Mouse (Mus musculus): ENCODE results near the gene Osbpl8. TPM values are rescaled to one million over a fixed set of nuclear protein-coding genes. Genes with fewer than 3 reads are reported as not detected.

The Osbpl8 gene
- polyA plus RNA-seq, 1 experiment from 2014 or later: 20.7 TPM

GRCm38 (mm10) chr10:111271687-111272086 lies 107.1 kb downstream of the Osbpl8 start:
- Histone ChIP-seq H3K4me3 (no peak overlapping the region), H3K36me3 (peaks cover 38% of the 10 kb centered on the region), H3K4me2 (replicated peaks) (no peak overlapping the region), H3K27ac (no peak overlapping the region), H3K4me1 (peaks cover 8% of the 10 kb centered on the region; the same call in 1 of the 2 replicates), H3K27me3 (replicated peaks) (no peaks in the 10 kb centered on the region), H3K9ac (no peak overlapping the region), H3K9me3 (no peaks in the 10 kb centered on the region)
- no peak for ATAC-seq (ENCODE audit: low FRiP score, low read depth)
- 89% methylated on average over 15 of the region's 15 CpGs for WGBS

- WGBS: 82% methylated on average over 11 of the region's 11 CpGs
- Histone ChIP-seq H3K9ac (no peak overlapping the region), H3K27me3 (replicated peaks) (no peaks in the 10 kb centered on the region), H3K4me2 (replicated peaks) (no peak overlapping the region), H3K36me3 (peaks cover 39% of the 10 kb centered on the region), H3K9me3 (no peaks in the 10 kb centered on the region), H3K27ac (no peak overlapping the region), H3K4me3 (no peak overlapping the region), H3K4me1 (peaks cover 8% of the 10 kb centered on the region; the same call in 1 of the 2 replicates)
- ATAC-seq (ENCODE audit: low FRiP score, low read depth): no peak
Observed at GRCm38 (mm10) chr10:111272905-111273304, 108.4 kb downstream of the Osbpl8 start.

- 20% methylated on average over 5 of the region's 5 CpGs for WGBS
- Histone ChIP-seq H3K4me3 (no peak overlapping the region), H3K27ac (no peak overlapping the region), H3K27me3 (replicated peaks) (no peaks in the 10 kb centered on the region), H3K9ac (no peak overlapping the region), H3K9me3 (no peaks in the 10 kb centered on the region), H3K4me2 (replicated peaks) (no peak overlapping the region), H3K4me1 (peaks cover 8% of the 10 kb centered on the region; the same call in 1 of the 2 replicates), H3K36me3 (peaks cover 39% of the 10 kb centered on the region)
- peak; percentile 91 for ATAC-seq (ENCODE audit: low FRiP score, low read depth)
Observed at GRCm38 (mm10) chr10:111273463-111274088, 109.0 kb downstream of the Osbpl8 start.

- H3K4me1 ChIP-seq: peaks cover 8% of the 10 kb centered on the region; the same call in 1 of the 2 replicates
- H3K9ac ChIP-seq: no peak overlapping the region
- no peaks in the 10 kb centered on the region for H3K9me3 ChIP-seq
- H3K27ac ChIP-seq: no peak overlapping the region
- peaks cover 31% of the 10 kb centered on the region for H3K36me3 ChIP-seq
- no peak for ATAC-seq (ENCODE audit: low FRiP score, low read depth)
- no peaks in the 10 kb centered on the region for H3K27me3 ChIP-seq (replicated peaks)
- no peak overlapping the region for H3K4me3 ChIP-seq
- 83% methylated on average over 2 of the region's 2 CpGs for WGBS
- H3K4me2 ChIP-seq (replicated peaks): no peak overlapping the region
Observed at GRCm38 (mm10) chr10:111275822-111276221, 111.3 kb downstream of the Osbpl8 start.

GRCm38 (mm10) chr10:111297631-111298030 lies 133.1 kb downstream of the Osbpl8 start:
- Histone ChIP-seq H3K27me3 (replicated peaks) (no peaks in the 10 kb centered on the region), H3K36me3 (no peaks in the 10 kb centered on the region), H3K4me3 (peak overlapping the region; percentile 71; the same call in 1 of the 2 replicates), H3K9ac (no peak overlapping the region), H3K4me1 (0 out of 2 replicates have a peak, but pooled peaks cover 3% of the 10 kb centered on the region), H3K27ac (no peak overlapping the region), H3K4me2 (replicated peaks) (peak overlapping the region; percentile 66), H3K9me3 (no peaks in the 10 kb centered on the region)
- ATAC-seq (ENCODE audit: low FRiP score, low read depth): no peak
- 48% methylated on average over 6 of the region's 6 CpGs for WGBS

GRCm38 (mm10) chr10:111298140-111299098 lies 133.9 kb downstream of the Osbpl8 start, which contains the start of gene Bbs10:
Gene Bbs10, plus strand, starts transcription at chr10:111298679.
- Histone ChIP-seq H3K36me3 (no peaks in the 10 kb centered on the region), H3K9me3 (no peaks in the 10 kb centered on the region), H3K4me1 (0 out of 2 replicates have a peak, but pooled peaks cover 3% of the 10 kb centered on the region), H3K27ac (peak within 1 kb of the TSS; percentile 72; the same call in 1 of the 2 replicates), H3K4me3 (peak within 1 kb of the TSS; percentile 71), H3K9ac (peak within 1 kb of the TSS; percentile 60), H3K27me3 (replicated peaks) (no peaks in the 10 kb centered on the region), H3K4me2 (replicated peaks) (peak within 1 kb of the TSS; percentile 66)
- 1% methylated on average over 54 of the region's 54 CpGs for WGBS
- peak; percentile 99 for ATAC-seq (ENCODE audit: low FRiP score, low read depth)

- Histone ChIP-seq H3K36me3 (no peaks in the 10 kb centered on the region), H3K27ac (no peak overlapping the region), H3K9me3 (no peaks in the 10 kb centered on the region), H3K4me2 (replicated peaks) (0 out of 2 replicates have a peak overlapping the region, but pooled peaks have one; percentile 66), H3K4me3 (no peak overlapping the region), H3K4me1 (0 out of 2 replicates have a peak, but pooled peaks cover 3% of the 10 kb centered on the region), H3K9ac (0 out of 2 replicates have a peak overlapping the region, but pooled peaks have one; percentile 60), H3K27me3 (replicated peaks) (no peaks in the 10 kb centered on the region)
- no peak for ATAC-seq (ENCODE audit: low FRiP score, low read depth)
- 88% methylated on average over 6 of the region's 6 CpGs for WGBS
Observed at GRCm38 (mm10) chr10:111299591-111299990, 135.0 kb downstream of the Osbpl8 start.

- no peaks in the 10 kb centered on the region for H3K36me3 ChIP-seq
- H3K9ac ChIP-seq: no peak overlapping the region
- H3K4me2 ChIP-seq (replicated peaks): no peak overlapping the region
- no peak overlapping the region for H3K4me3 ChIP-seq
- H3K27ac ChIP-seq: no peak overlapping the region
- no peaks in the 10 kb centered on the region for H3K27me3 ChIP-seq (replicated peaks)
- no peaks in the 10 kb centered on the region for H3K9me3 ChIP-seq
- 0 out of 2 replicates have a peak, but pooled peaks cover 3% of the 10 kb centered on the region for H3K4me1 ChIP-seq
- WGBS: 92% methylated on average over 5 of the region's 5 CpGs
- no peak for ATAC-seq (ENCODE audit: low FRiP score, low read depth)
Observed at GRCm38 (mm10) chr10:111301041-111301440, 136.5 kb downstream of the Osbpl8 start.

GRCm38 (mm10) chr10:111302486-111302885 lies 137.9 kb downstream of the Osbpl8 start:
- 92% methylated on average over 6 of the region's 6 CpGs for WGBS
- Histone ChIP-seq H3K27ac (no peak overlapping the region), H3K4me1 (0 out of 2 replicates have a peak, but pooled peaks cover 3% of the 10 kb centered on the region), H3K27me3 (replicated peaks) (no peaks in the 10 kb centered on the region), H3K4me2 (replicated peaks) (no peak overlapping the region), H3K9ac (no peak overlapping the region), H3K4me3 (no peak overlapping the region), H3K36me3 (no peaks in the 10 kb centered on the region), H3K9me3 (no peaks in the 10 kb centered on the region)
- no peak for ATAC-seq (ENCODE audit: low FRiP score, low read depth)

- no peak overlapping the region for H3K4me3 ChIP-seq
- H3K36me3 ChIP-seq: no peaks in the 10 kb centered on the region
- H3K4me2 ChIP-seq (replicated peaks): no peak overlapping the region
- 92% methylated on average over 13 of the region's 13 CpGs for WGBS
- no peaks in the 10 kb centered on the region for H3K27me3 ChIP-seq (replicated peaks)
- no peak overlapping the region for H3K27ac ChIP-seq
- no peaks in the 10 kb centered on the region for H3K9me3 ChIP-seq
- no peaks in the 10 kb centered on the region for H3K4me1 ChIP-seq
- no peak overlapping the region for H3K9ac ChIP-seq
- no peak for ATAC-seq (ENCODE audit: low FRiP score, low read depth)
Observed at GRCm38 (mm10) chr10:111308850-111309501, 144.4 kb downstream of the Osbpl8 start.

GRCm38 (mm10) chr10:111313282-111313681 lies 148.7 kb downstream of the Osbpl8 start:
- H3K9me3 ChIP-seq: no peaks in the 10 kb centered on the region
- H3K36me3 ChIP-seq: no peaks in the 10 kb centered on the region
- H3K4me3 ChIP-seq: no peak overlapping the region
- no peaks in the 10 kb centered on the region for H3K4me1 ChIP-seq
- H3K9ac ChIP-seq: no peak overlapping the region
- ATAC-seq (ENCODE audit: low FRiP score, low read depth): no peak
- H3K27ac ChIP-seq: no peak overlapping the region
- no peak overlapping the region for H3K4me2 ChIP-seq (replicated peaks)
- WGBS: 81% methylated on average over 6 of the region's 6 CpGs
- no peaks in the 10 kb centered on the region for H3K27me3 ChIP-seq (replicated peaks)
